Mouse (Mus musculus): ENCODE measurements at regions not wholly inside any gene's neighbourhood (a gene's known extent, or its start where the extent isn't known, plus 50 kb on each side); places are given as distances from the start of the nearest gene placed in this dataset.

DNA sequence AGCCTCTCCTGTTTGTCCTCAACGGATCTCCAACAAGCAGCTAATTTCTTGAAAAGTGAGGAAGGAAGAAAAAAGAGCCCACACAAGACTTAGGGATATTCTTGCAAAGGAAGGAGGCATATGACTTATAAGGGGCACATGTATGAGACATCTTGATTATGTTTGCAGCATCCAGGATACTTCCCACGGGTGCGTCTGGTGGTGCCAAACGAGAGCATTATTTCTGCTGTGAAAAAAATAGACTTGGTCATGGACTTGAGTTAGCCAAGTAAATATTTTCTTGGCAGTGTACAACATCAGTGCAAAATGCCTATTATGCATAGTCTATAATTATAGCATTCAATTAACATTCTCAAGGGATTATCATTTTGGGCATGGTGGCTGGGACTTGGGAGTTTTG is 101.6 kb downstream of the Sec61b start:
- TF ChIP-seq POLR2A (IDR thresholded peaks at IDR 0.05; ENCODE audit: borderline replicate concordance, extremely low read depth, insufficient read depth, insufficient read length, poor library complexity, severe bottlenecking) (no peak), CTCF (IDR thresholded peaks at IDR 0.05; ENCODE audit: borderline replicate concordance, extremely low read depth, insufficient read depth, insufficient read length) (no peak)

All from brain, embryonic 14.5 days (tissue).